Mouse (Mus musculus): ENCODE measurements around the gene Gse1. TPM values are rescaled to one million over a fixed set of nuclear protein-coding genes. Genes with fewer than 3 reads are reported as not detected.

Gene Gse1
- polyA plus RNA-seq, 1 experiment, result 52.4 TPM

DNA sequence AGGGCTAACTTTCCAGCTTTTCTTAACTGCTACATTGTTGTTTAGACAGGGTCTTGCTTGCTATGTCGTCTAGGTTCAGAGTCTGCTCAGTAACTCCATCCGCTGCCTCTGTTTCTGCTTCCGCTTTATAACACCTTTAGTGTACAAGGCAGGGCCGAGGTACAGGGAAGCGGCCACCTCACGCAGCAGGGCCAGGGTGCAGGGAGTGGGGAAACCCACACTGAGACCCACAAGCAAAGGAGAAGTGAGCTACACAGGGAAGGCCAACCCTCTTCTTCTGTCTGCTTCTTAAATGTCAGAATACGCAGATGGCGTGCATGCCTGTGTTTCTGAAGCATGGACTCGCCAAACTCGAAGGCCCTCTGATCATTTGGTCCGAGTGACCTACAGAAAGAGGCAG is 250.5 kb downstream of the Gse1 start:
- TF ChIP-seq POLR2A (IDR thresholded peaks at IDR 0.05; ENCODE audit: borderline replicate concordance, insufficient read depth, low read length), result no peak
- TF ChIP-seq CTCF (IDR thresholded peaks at IDR 0.05; ENCODE audit: borderline replicate concordance, insufficient read depth, low read depth, low read length), result no peak
- WGBS, result 95% methylated on average over 11 of the region's 11 CpGs

DNA sequence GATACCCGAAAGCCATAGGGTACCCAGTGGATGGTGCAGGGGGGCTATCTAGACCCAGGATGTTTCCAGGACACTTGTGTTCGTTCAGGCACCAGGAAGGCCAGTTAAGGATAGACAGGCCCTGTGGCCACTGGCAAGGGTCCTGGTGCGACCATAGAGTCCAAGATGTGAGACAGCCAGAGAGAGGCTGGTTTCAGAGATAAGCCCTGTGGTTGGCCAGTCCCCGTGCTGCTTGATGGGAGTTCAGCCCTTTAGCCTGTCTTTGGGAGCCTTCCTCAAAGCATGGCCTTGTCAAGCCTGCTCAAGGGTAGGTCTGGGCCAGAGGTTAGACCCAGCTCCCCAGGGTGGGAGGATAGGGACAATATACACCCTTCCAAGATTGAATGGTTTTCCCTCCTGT is 251.4 kb downstream of the Gse1 start:
- WGBS, result 91% methylated on average over 4 of the region's 4 CpGs
- H3K4me3 ChIP-seq (replicated peaks; ENCODE audit: insufficient read depth, low read depth, low read length), result no peak overlapping the region
- no peak overlapping the region for H3K27ac ChIP-seq (ENCODE audit: insufficient read depth, low read length)
- no peak for DNase-seq
- H3K27me3 ChIP-seq (ENCODE audit: control insufficient read depth, insufficient read depth, low read length), result no peaks in the 10 kb centered on the region
- TF ChIP-seq CTCF (IDR thresholded peaks at IDR 0.05; ENCODE audit: borderline replicate concordance, insufficient read depth, low read depth, low read length), result no peak
- no peak for TF ChIP-seq POLR2A (IDR thresholded peaks at IDR 0.05; ENCODE audit: borderline replicate concordance, insufficient read depth, low read length)
- H3K4me1 ChIP-seq (ENCODE audit: control insufficient read depth, insufficient read depth, low read length), result peaks cover 9% of the 10 kb centered on the region

More for the DNA sequence above, 250.5 kb downstream of the Gse1 start:
- H3K4me1 ChIP-seq (ENCODE audit: control insufficient read depth, insufficient read depth, low read length), result peaks cover 9% of the 10 kb centered on the region
- no peak overlapping the region for H3K27ac ChIP-seq (ENCODE audit: insufficient read depth, low read length)
- DNase-seq, result no peak
- no peak overlapping the region for H3K4me3 ChIP-seq (replicated peaks; ENCODE audit: insufficient read depth, low read depth, low read length)
- no peaks in the 10 kb centered on the region for H3K27me3 ChIP-seq (ENCODE audit: control insufficient read depth, insufficient read depth, low read length)

DNA sequence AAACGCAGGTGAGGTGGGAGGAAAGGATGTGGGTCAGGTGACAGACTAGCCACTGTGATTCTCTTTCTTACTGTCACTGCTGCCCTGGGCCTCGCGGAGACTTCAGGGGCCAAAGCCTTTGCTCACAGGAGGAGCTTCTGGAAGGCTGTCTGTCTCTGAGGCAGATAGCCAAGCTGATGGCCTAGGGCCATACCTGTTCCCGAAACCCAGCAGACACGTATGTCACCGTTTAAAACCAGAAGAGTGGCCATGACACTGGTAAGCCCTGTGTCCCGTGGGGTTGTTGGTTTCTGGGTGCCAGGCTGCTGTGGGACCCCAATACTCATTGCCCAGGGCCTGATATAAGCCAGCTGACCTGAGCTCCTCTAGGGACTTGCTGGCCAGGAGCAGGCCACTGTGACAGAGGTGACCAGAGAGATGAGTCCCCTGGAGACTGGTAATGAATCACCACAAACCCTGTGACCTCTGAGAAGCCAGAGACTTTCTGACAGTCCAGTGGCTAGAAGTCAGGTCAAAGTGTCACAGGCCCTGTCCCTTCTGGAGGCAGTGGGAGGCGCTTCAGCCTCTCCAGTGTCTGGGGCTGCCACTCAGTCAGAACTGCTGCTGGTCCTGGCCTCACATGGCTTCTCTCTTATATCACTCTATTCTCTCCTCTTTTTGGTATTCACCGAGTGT is 253.9 kb downstream of the Gse1 start:
- peak; percentile 39 to 54 for DNase-seq
- H3K4me3 ChIP-seq (replicated peaks; ENCODE audit: insufficient read depth, low read depth, low read length), result no peak overlapping the region
- H3K27me3 ChIP-seq (ENCODE audit: control insufficient read depth, insufficient read depth, low read length), result no peaks in the 10 kb centered on the region
- 33% methylated on average over 9 of the region's 9 CpGs for WGBS
- H3K4me1 ChIP-seq (ENCODE audit: control insufficient read depth, insufficient read depth, low read length), result peaks cover 12% of the 10 kb centered on the region
- H3K27ac ChIP-seq (ENCODE audit: insufficient read depth, low read length), result no peak overlapping the region
- TF ChIP-seq POLR2A (IDR thresholded peaks at IDR 0.05; ENCODE audit: borderline replicate concordance, insufficient read depth, low read length) (no peak), CTCF (IDR thresholded peaks at IDR 0.05; ENCODE audit: borderline replicate concordance, insufficient read depth, low read depth, low read length) (no peak)

DNA sequence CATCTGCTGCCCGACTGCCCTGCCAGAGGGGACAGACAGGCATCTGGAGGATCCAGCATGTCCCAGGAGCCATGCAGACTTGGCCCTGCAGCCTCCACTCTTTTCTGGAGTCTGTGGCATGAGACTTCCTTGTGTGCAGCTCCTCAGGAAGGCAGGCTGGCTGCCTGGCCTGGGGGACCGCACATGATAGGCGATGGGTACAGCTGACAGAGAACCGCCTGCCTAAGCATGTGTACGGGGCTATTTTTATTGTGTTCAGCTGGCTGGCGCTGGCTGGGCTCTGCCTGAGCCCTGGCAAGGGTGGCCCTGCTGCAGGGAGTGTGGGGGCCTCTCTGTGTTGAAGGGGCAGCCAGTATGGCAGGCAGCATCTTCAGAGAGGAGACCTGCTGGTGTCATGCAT is 256.2 kb downstream of the Gse1 start:
- 57% methylated on average over 6 of the region's 6 CpGs for WGBS
- TF ChIP-seq CTCF (IDR thresholded peaks at IDR 0.05; ENCODE audit: borderline replicate concordance, insufficient read depth, low read depth, low read length) (no peak), POLR2A (IDR thresholded peaks at IDR 0.05; ENCODE audit: borderline replicate concordance, insufficient read depth, low read length) (no peak)
- no peak overlapping the region for H3K4me3 ChIP-seq (replicated peaks; ENCODE audit: insufficient read depth, low read depth, low read length)
- H3K27me3 ChIP-seq (ENCODE audit: control insufficient read depth, insufficient read depth, low read length), result no peaks in the 10 kb centered on the region
- DNase-seq, result no peak
- H3K27ac ChIP-seq (ENCODE audit: insufficient read depth, low read length), result no peak overlapping the region
- H3K4me1 ChIP-seq (ENCODE audit: control insufficient read depth, insufficient read depth, low read length), result peaks cover 12% of the 10 kb centered on the region

DNA sequence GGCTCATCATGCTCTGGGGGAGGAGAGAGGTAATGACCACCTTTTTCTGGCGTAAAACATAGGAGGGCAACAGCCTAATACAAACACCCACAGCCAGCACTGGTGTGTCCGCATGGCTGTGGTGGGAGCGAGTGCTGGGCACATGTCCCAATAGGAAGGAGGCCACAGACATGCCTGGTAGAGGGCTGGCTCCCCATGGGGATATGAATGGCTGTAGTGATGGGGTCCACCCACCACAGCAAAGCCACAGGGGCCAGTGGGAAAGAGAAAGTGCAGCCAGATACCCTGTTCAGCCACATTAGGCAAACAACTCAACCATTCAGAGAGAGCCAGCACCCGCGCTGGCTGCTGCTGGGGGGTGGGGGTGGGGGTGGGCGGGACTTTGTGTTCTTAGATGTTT is 256.9 kb downstream of the Gse1 start:
- Histone ChIP-seq H3K4me3 (replicated peaks; ENCODE audit: insufficient read depth, low read depth, low read length) (no peak overlapping the region), H3K27ac (ENCODE audit: insufficient read depth, low read length) (no peak overlapping the region), H3K4me1 (ENCODE audit: control insufficient read depth, insufficient read depth, low read length) (peaks cover 12% of the 10 kb centered on the region), H3K27me3 (ENCODE audit: control insufficient read depth, insufficient read depth, low read length) (no peaks in the 10 kb centered on the region)
- 50% methylated on average over 6 of the region's 6 CpGs for WGBS
- DNase-seq, result no peak
- TF ChIP-seq POLR2A (IDR thresholded peaks at IDR 0.05; ENCODE audit: borderline replicate concordance, insufficient read depth, low read length), result no peak
- TF ChIP-seq CTCF (IDR thresholded peaks at IDR 0.05; ENCODE audit: borderline replicate concordance, insufficient read depth, low read depth, low read length), result no peak

DNA sequence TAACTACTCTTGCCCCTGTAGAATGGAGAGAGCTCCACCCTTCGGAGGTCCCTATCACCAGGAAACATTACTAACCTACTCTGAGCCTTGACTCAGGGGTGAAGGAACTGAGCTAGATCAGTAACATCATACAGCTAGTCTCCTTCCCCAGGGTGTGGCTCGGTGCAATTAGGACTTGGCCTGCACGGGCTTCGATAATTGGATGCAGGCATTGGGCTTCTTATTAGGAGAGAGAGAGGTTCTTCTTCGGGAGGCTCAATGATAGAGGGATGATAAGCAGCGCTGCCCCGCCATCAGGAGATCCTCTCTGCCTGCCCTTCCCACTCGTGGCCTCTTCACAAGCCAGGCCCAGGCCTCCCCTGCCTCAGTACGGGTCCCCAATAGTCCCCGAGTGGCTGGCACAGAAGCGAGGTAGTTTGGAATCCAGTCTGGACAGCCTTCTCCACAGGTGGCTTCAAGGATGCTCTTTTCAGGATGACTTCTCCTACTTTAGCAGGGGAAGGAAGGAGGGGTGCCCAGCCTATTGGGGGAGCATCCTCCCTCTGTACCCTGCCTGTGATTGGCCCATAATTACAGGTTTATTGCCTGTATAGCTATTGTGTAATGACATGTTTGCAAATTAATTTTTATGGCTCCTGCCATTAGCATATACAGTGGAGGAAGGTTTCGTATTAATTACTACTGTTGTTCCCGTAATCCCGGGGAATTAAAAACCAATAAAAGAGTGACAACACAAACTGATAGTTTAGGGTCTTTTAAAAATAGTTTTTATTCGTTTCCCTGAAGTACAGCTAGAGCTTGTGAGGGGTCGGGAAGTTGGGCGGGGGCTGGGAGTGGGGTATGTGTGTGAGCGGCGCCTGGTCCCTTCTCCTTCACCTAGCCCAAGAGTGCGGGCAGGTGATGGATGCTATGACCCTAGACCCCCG is 257.6 kb downstream of the Gse1 start:
- H3K27me3 ChIP-seq (ENCODE audit: control insufficient read depth, insufficient read depth, low read length), result no peaks in the 10 kb centered on the region
- TF ChIP-seq CTCF (IDR thresholded peaks at IDR 0.05; ENCODE audit: borderline replicate concordance, insufficient read depth, low read depth, low read length) (no peak), POLR2A (IDR thresholded peaks at IDR 0.05; ENCODE audit: borderline replicate concordance, insufficient read depth, low read length) (no peak)
- H3K4me1 ChIP-seq (ENCODE audit: control insufficient read depth, insufficient read depth, low read length), result peaks cover 13% of the 10 kb centered on the region
- DNase-seq, result no peak
- H3K4me3 ChIP-seq (replicated peaks; ENCODE audit: insufficient read depth, low read depth, low read length), result no peak overlapping the region
- no peak overlapping the region for H3K27ac ChIP-seq (ENCODE audit: insufficient read depth, low read length)
- 62% methylated on average over 21 of the region's 21 CpGs for WGBS

DNA sequence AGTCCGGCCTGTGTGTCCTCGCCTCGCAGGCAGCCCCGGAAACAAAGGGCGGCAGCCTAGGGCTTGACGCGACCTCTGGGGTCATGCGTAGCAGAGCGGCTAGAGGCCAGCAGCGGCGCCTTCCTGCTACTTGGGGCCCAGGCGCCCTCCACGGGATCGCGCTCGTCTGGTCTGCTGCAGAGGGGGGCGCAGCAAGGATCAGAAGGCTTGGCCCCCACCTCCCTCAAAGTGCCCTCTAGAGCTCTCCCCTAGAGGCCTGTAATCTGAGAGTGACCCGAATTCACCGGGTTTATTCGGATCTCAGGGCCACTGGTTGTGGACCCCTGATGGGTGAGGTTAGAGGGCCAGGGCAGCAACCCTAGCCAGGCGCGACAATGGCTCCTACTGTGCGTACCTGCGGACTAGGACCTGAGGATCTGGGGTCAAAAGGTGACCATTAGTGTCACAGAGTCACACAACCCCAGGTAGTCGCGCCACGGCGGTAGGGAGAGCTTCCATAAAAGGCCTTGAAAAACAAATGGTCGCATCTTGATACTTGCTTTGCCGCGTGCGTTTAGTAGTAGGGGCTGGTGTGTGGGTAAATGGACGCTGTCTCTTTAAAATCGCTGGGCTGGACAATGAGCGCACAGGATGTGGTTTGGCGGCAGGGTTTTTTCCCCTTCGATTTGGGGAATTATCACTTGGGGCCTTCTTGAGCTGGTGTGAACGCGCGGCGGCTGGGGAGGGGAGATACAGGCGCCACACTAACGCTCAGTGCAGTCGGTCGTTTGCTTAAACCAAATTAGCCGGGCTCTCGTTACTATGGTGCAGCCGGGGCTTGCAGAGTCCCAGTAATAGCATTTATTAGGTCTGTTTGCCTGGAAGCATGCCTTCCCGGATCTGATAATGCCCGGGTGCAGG is 258.5 kb downstream of the Gse1 start:
- H3K4me1 ChIP-seq (ENCODE audit: control insufficient read depth, insufficient read depth, low read length), result peaks cover 19% of the 10 kb centered on the region
- DNase-seq, result peak; percentile 68 to 74
- WGBS, result 31% methylated on average over 50 of the region's 50 CpGs
- H3K4me3 ChIP-seq (replicated peaks; ENCODE audit: insufficient read depth, low read depth, low read length), result peak overlapping the region; percentile 72
- TF ChIP-seq POLR2A (IDR thresholded peaks at IDR 0.05; ENCODE audit: borderline replicate concordance, insufficient read depth, low read length) (peak; percentile 41; the same call in 1 of the 2 replicates), CTCF (IDR thresholded peaks at IDR 0.05; ENCODE audit: borderline replicate concordance, insufficient read depth, low read depth, low read length) (no peak)
- no peaks in the 10 kb centered on the region for H3K27me3 ChIP-seq (ENCODE audit: control insufficient read depth, insufficient read depth, low read length)
- H3K27ac ChIP-seq (ENCODE audit: insufficient read depth, low read length), result peak overlapping the region; percentile 85

Data from cerebellum, adult 2 months (tissue).